Mouse (Mus musculus) embryonic facial prominence, embryonic 10.5 days (tissue): Measurements from ENCODE around the gene Ghitm. TPM values are rescaled to one million over a fixed set of nuclear protein-coding genes. Genes with fewer than 3 reads are reported as not detected.

ENCODE experiments used
- DNase-seq: peaks from one replicate; pipeline ENCODE4 v3.0.0-alpha.2; 2017; ENCODE audit warnings: low spot score
- H3K27ac ChIP-seq: fragments of 300-500 bp; sonication (generic); replicated peaks from 2 replicates; pipeline ENCODE4 v1.5.1; 2016; ENCODE audit warnings: mild to moderate bottlenecking
- H3K27me3 ChIP-seq: fragments of 300-500 bp; sonication (generic); replicated peaks from 2 replicates; pipeline ENCODE4 v1.6.1; 2016; ENCODE audit warnings: low read depth, mild to moderate bottlenecking; ENCODE audit not compliant: poor library complexity, severe bottlenecking
- H3K36me3 ChIP-seq: fragments of 300-500 bp; sonication (generic); replicated peaks from 2 replicates; pipeline ENCODE4 v1.6.1; 2016; ENCODE audit warnings: mild to moderate bottlenecking, moderate library complexity
- H3K4me1 ChIP-seq: fragments of 300-500 bp; sonication (generic); 2 replicates; pipeline ENCODE4 v1.6.1; 2016
- H3K4me3 ChIP-seq: fragments of 300-500 bp; sonication (generic); 2 replicates; pipeline ENCODE4 v1.5.1; 2016; ENCODE audit warnings: mild to moderate bottlenecking, moderate library complexity
- H3K9me3 ChIP-seq: fragments of 300-500 bp; sonication (generic); 2 replicates; pipeline ENCODE4 v1.6.1; 2016; ENCODE audit warnings: mild to moderate bottlenecking
- WGBS: fragments of 180-500 bp; shearing (Covaris S2); methylation state at CpG from one replicate; pipeline ENCODE4 v1.1.7; 2016; 5-methylcytosine and 5-hydroxymethylcytosine counted together
- polyA plus RNA-seq: library from polyadenylated mRNA; unstranded; fragments of >200 nt; fragmentation: Nextera tagmentation; extraction: Ambion mirVana; gene quantifications from 2 replicates; pipeline ENCODE4 v1.2.1, GENCODE M21; 2016

The Ghitm gene
- polyA plus RNA-seq, 1 experiment from 2014 or later: 202 TPM

DNA sequence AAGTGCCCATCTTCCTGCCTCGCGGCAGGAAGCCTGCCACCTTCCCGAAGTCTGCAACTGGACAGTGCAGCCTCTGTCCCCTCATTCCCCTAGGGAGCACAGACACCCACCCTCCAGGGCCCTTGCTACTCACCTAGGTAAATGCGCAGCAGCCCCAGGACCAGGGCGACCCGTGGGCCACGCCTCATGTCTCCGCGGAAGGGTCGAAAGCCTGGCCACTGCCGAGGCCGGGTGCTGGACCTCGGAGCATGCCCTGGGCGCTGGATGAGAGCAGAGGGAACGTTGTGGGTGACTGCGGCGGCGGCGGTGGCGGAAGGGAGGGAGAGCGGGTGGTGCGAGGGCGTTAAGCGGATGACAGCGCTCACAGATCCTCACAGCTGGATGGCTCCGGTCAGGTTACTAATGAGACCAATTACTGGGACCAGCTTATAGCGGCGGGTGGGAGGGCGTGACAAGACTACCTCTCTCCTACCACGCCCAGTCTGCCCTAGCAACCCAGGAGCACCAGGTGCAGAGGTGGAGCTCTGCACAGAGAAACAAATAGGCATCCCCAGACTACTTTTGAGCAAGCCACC, 37.0 kb downstream of the Ghitm start, which contains the start of gene Cdhr1:
Cdhr1 (minus strand) TSS at position 392 of the 575 bp plus-strand sequence.
- Histone ChIP-seq H3K27me3 (peaks cover 47% of the 10 kb centered on the region), H3K27ac (peak within 1 kb of the TSS; percentile 40; the same call in 1 of the 2 replicates), H3K4me3 (peak within 1 kb of the TSS; percentile 53), H3K4me1 (peaks cover 12% of the 10 kb centered on the region), H3K36me3 (no peaks in the 10 kb centered on the region), H3K9me3 (no peaks in the 10 kb centered on the region)
- DNase-seq: peak; percentile 64
- under 1% methylated on average over 30 of the region's 30 CpGs for WGBS

DNA sequence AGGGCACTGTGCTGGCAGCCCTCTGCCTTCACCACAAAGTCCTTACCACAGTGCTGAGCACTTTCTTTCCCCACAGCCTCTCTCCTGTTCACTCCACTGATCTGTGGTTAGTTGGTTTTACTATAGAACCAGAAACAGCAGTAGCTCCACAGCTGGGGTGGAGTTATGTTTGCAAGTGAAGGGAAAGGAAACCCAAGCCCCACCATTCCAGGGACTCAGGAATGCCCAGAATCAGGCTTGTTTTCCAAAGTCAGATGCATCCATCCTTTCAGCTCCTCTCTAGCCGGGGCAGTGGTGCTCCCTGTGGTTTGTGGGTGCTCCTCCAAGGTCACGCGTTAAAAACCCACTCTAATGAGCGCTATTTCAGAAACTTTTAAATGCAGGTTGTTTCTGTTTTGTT, 39.5 kb downstream of the Ghitm start:
- no peak overlapping the region for H3K4me3 ChIP-seq
- peaks cover 12% of the 10 kb centered on the region for H3K4me1 ChIP-seq
- no peaks in the 10 kb centered on the region for H3K9me3 ChIP-seq
- no peak for DNase-seq
- 90% methylated on average over 4 of the region's 4 CpGs for WGBS
- H3K27me3 ChIP-seq: peaks cover 47% of the 10 kb centered on the region
- no peaks in the 10 kb centered on the region for H3K36me3 ChIP-seq
- no peak overlapping the region for H3K27ac ChIP-seq

DNA sequence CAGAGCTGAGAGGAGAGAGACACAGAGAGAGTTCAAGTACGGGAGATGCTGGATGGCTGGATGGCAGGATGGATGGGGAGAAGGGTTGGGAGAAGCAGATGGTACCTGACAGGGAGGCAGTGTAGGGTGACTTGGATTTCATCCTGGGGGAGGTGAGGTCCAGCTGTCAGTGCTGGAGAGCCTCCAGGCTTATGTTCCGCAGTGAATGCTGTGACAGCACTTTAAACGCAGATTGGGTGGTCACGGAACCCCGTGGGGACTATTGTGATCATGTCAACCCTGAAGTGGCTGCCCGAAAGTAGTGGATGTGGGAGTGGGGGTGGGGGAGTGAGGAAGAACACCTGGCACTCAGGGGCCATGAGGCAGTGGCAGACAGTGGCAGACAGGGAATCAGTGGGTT, 40.6 kb downstream of the Ghitm start:
- 82% methylated on average over 6 of the region's 6 CpGs for WGBS

DNA sequence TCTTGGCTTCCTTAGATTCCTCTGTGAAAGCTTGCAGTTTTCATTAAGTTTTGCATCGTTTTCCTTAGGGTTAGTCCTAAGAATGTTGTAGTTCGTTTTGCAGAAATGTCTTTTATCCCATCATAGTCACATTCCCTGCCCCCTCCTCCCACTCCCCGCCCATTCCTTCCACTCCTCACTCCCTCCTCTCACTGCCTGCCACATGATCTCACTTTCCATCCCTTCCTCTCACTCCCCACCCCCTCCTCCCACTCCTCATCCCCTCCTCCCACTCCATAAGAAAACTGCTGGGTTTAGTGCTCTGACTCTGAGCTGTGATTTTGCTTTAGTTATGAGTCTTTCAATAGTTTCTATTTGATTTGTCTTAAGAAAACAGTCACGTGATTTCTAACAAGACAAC, 51.3 kb downstream of the Ghitm start:
- no peak for DNase-seq
- H3K4me3 ChIP-seq: no peak overlapping the region
- H3K27me3 ChIP-seq: no peaks in the 10 kb centered on the region
- no peaks in the 10 kb centered on the region for H3K4me1 ChIP-seq
- no peaks in the 10 kb centered on the region for H3K36me3 ChIP-seq
- no peak overlapping the region for H3K27ac ChIP-seq
- WGBS: 50% methylated on average over 4 of the region's 4 CpGs
- no peaks in the 10 kb centered on the region for H3K9me3 ChIP-seq

More for the DNA sequence above, 40.6 kb downstream of the Ghitm start:
- Histone ChIP-seq H3K9me3 (no peaks in the 10 kb centered on the region), H3K4me3 (no peak overlapping the region), H3K27me3 (peaks cover 41% of the 10 kb centered on the region), H3K36me3 (no peaks in the 10 kb centered on the region), H3K27ac (no peak overlapping the region), H3K4me1 (peaks cover 12% of the 10 kb centered on the region)
- no peak for DNase-seq

DNA sequence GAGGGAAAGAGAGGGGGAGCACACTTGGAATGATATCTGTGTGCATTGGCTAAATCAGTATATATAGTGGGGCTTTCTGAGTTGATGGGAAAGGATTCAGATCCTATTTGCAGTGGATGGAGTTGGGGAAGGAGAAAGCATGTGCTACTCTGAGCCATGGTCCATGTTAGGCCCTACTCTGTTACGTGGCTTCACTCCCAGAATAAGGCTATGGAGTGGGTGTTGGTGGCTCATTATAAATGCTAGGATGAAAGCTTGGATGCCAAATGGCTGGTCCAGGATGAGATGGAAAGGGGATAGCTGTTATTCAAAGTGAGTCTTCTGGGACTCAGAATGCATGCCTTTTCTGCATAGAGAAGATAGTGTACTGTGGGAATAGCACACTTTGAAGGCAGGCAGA, 54.3 kb downstream of the Ghitm start:
- Histone ChIP-seq H3K27ac (no peak overlapping the region), H3K4me3 (no peak overlapping the region), H3K9me3 (no peaks in the 10 kb centered on the region), H3K27me3 (no peaks in the 10 kb centered on the region), H3K4me1 (no peaks in the 10 kb centered on the region), H3K36me3 (no peaks in the 10 kb centered on the region)
- 80% methylated on average over 1 of the region's 1 CpGs for WGBS
- DNase-seq: no peak

Other genes with a start within 250 kb of the Ghitm start
- 29.9 and 34.2 TPM in 2 replicates for gene Ccser2, start 166.5 kb downstream of the Ghitm start, polyA plus RNA-seq
- not detected in 2 replicates for gene Rgr, start 86.3 kb downstream of the Ghitm start, polyA plus RNA-seq
- gene Lrit1, start 80.4 kb downstream of the Ghitm start, polyA plus RNA-seq: not detected in 2 replicates
- not detected in 2 replicates for gene Lrit2, start 67.3 kb downstream of the Ghitm start, polyA plus RNA-seq
- gene Cdhr1, start 36.9 kb downstream of the Ghitm start, polyA plus RNA-seq: 1.5 and 2.9 TPM in 2 replicates
- gene 2610528A11Rik, start 21.2 kb downstream of the Ghitm start, polyA plus RNA-seq: 0.49 TPM in 1 of 2 replicates, not detected in the other